Mouse (Mus musculus): ENCODE results near the gene Pnpla7.

DNA sequence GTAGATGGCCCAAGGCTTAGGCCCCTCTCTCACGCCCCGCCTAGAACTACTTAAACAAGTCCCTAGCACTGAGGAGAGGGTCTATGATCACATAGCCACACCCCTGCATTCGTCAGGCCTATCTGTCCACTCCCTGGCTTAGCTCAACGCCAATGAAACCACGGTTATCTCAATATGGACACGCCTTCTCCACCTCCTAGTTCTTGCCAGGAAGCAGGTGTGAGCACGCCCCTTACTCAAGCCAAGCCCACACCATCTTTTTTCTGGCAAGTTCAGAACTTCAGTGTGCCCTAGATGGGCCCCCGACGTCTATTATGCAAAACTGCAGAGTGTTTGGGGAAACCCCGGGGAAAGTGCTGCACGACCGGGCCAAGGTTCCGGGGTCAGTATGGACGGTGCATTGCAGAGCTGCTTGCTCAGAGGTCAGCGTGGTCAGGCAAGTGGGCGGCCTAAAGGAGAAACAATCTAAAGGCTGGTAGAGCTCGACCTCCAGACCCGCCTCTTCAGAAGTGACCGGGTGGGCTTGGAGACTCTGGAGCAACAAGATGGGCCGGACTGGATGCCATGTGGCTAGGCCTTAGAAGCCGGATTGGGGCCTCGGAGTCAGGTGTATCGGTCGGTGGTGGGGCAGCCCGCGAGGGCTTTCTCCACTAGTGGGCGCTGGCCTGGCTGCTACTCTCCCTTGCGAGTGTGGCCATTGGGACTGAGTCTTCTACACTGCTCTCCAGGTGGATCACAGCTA is 119.4 kb downstream of the Pnpla7 start, which contains the start of gene Noxa1:
- TF ChIP-seq CTCF (conservative IDR thresholded peaks at IDR 0.05 in 1 of 2, IDR thresholded peaks at IDR 0.05 in 1 of 2; ENCODE audit: low read depth in 2 of 2, low read length in 2 of 2) = peak; percentile 71 to 80
- peak; percentile 74; the same call in 1 of the 2 replicates for TF ChIP-seq POLR2AphosphoS2 (IDR thresholded peaks at IDR 0.05; ENCODE audit: low read depth, low read length)
- TF ChIP-seq IRF4 (IDR thresholded peaks at IDR 0.05; ENCODE audit: low read depth, low read length) = no peak
- no peak for TF ChIP-seq JUN (IDR thresholded peaks at IDR 0.05; ENCODE audit: insufficient read depth, low read depth, low read length)
